Mouse (Mus musculus) neural tube, embryonic 14.5 days (tissue): ENCODE results near the gene Ccni. TPM values are rescaled to one million over a fixed set of nuclear protein-coding genes. Genes with fewer than 3 reads are reported as not detected.

ENCODE experiments used
- ATAC-seq: fragments of 200-750 bp; cut with Nextera tagmentation; 2 replicates; pipeline ENCODE4 v1.8.0; 2017; ENCODE audit warnings: low read depth, mild to moderate bottlenecking, moderate TSS enrichment, moderate library complexity
- H3K27ac ChIP-seq: fragments of 300-500 bp; sonication (generic); 2 replicates; pipeline ENCODE4 v1.5.1; 2014; ENCODE audit warnings: low read depth, mild to moderate bottlenecking, control low read depth, low read length, moderate library complexity, mixed read lengths
- H3K27me3 ChIP-seq: fragments of 300-500 bp; sonication (generic); 2 replicates; pipeline ENCODE4 v1.6.1; 2014; ENCODE audit warnings: low read length; ENCODE audit not compliant: control insufficient read depth, insufficient read depth
- H3K36me3 ChIP-seq: fragments of 300-500 bp; sonication (generic); 2 replicates; pipeline ENCODE4 v1.6.1; 2014; ENCODE audit warnings: low read length, mixed read lengths; ENCODE audit not compliant: control insufficient read depth, insufficient read depth
- H3K4me1 ChIP-seq: fragments of 300-500 bp; sonication (generic); 2 replicates; pipeline ENCODE4 v1.6.1; 2014; ENCODE audit warnings: low read length; ENCODE audit not compliant: control insufficient read depth, insufficient read depth
- H3K4me2 ChIP-seq: fragments of 300-500 bp; sonication (generic); 2 replicates; pipeline ENCODE4 v1.6.1; 2014; ENCODE audit warnings: mild to moderate bottlenecking, low read depth, low read length, control low read depth
- H3K4me3 ChIP-seq: fragments of 300-500 bp; sonication (generic); 2 replicates; pipeline ENCODE4 v1.5.1; 2014; ENCODE audit warnings: low read depth, low read length, control low read depth, mixed read lengths
- H3K9ac ChIP-seq: fragments of 300-500 bp; sonication (generic); replicated peaks from 2 replicates; pipeline ENCODE4 v1.6.1; 2014; ENCODE audit warnings: low read depth, mild to moderate bottlenecking, control low read depth, low read length, mixed read lengths
- H3K9me3 ChIP-seq: fragments of 300-500 bp; sonication (generic); 2 replicates; pipeline ENCODE4 v1.6.1; 2016; ENCODE audit warnings: low read length; ENCODE audit not compliant: control insufficient read depth
- WGBS: fragments of 180-500 bp; shearing (Covaris S2); extraction: QIAGEN DNeasy Blood & Tissue Kit; methylation state at CpG from one replicate; pipeline ENCODE4 v1.1.7; 2014; 5-methylcytosine and 5-hydroxymethylcytosine counted together
- polyA plus RNA-seq: library from polyadenylated mRNA; unstranded; fragments of >200 nt; fragmentation: Nextera tagmentation; extraction: Ambion mirVana; gene quantifications from 2 replicates; pipeline ENCODE4 v1.2.1, GENCODE M21; 2014

Ccni gene
- polyA plus RNA-seq, 1 experiment from 2014 or later, result 145 TPM

GRCm38 (mm10) chr5:93151985-93152384, 54.3 kb downstream of the Ccni start:
- ATAC-seq, result no peak
- peaks cover 15% of the 10 kb centered on the region; the same call in 1 of the 2 replicates for H3K36me3 ChIP-seq
- H3K27ac ChIP-seq, result no peak overlapping the region
- no peaks in the 10 kb centered on the region for H3K9me3 ChIP-seq
- 75% methylated on average over 6 of the region's 6 CpGs for WGBS
- H3K4me1 ChIP-seq, result no peaks in the 10 kb centered on the region; the same call in 1 of the 2 replicates
- no peaks in the 10 kb centered on the region for H3K27me3 ChIP-seq
- H3K4me2 ChIP-seq, result no peak overlapping the region
- H3K4me3 ChIP-seq, result no peak overlapping the region
- no peak overlapping the region for H3K9ac ChIP-seq

- Histone ChIP-seq H3K9me3 (no peaks in the 10 kb centered on the region), H3K4me3 (no peak overlapping the region), H3K27ac (no peak overlapping the region), H3K9ac (no peak overlapping the region), H3K36me3 (no peaks in the 10 kb centered on the region), H3K27me3 (no peaks in the 10 kb centered on the region), H3K4me2 (no peak overlapping the region), H3K4me1 (peaks cover 7% of the 10 kb centered on the region; the same call in 1 of the 2 replicates)
- no peak for ATAC-seq
- WGBS, result 83% methylated on average over 12 of the region's 12 CpGs
Measured at GRCm38 (mm10) chr5:93149969-93150777, 56.1 kb downstream of the Ccni start.

GRCm38 (mm10) chr5:93145504-93145903, 60.8 kb downstream of the Ccni start:
- Histone ChIP-seq H3K4me3 (no peak overlapping the region), H3K36me3 (no peaks in the 10 kb centered on the region), H3K9me3 (no peaks in the 10 kb centered on the region), H3K4me1 (peaks cover 13% of the 10 kb centered on the region; the same call in 1 of the 2 replicates), H3K9ac (no peak overlapping the region), H3K27me3 (no peaks in the 10 kb centered on the region), H3K27ac (no peak overlapping the region), H3K4me2 (no peak overlapping the region)
- 59% methylated on average over 6 of the region's 6 CpGs for WGBS
- ATAC-seq, result no peak

- 15% methylated on average over 5 of the region's 5 CpGs for WGBS
- no peak for ATAC-seq
- Histone ChIP-seq H3K36me3 (no peaks in the 10 kb centered on the region), H3K4me1 (peaks cover 13% of the 10 kb centered on the region; the same call in 1 of the 2 replicates), H3K27me3 (no peaks in the 10 kb centered on the region), H3K4me3 (no peak overlapping the region), H3K9me3 (no peaks in the 10 kb centered on the region), H3K27ac (peak overlapping the region; percentile 22; the same call in 1 of the 2 replicates), H3K4me2 (no peak overlapping the region), H3K9ac (no peak overlapping the region)
Measured at GRCm38 (mm10) chr5:93144874-93145273, 61.4 kb downstream of the Ccni start.

- no peak for ATAC-seq
- 65% methylated on average over 12 of the region's 12 CpGs for WGBS
- no peak overlapping the region for H3K4me2 ChIP-seq
- H3K27ac ChIP-seq, result no peak overlapping the region
- peaks cover 13% of the 10 kb centered on the region; the same call in 1 of the 2 replicates for H3K4me1 ChIP-seq
- no peaks in the 10 kb centered on the region for H3K36me3 ChIP-seq
- no peaks in the 10 kb centered on the region for H3K27me3 ChIP-seq
- H3K9ac ChIP-seq, result no peak overlapping the region
- H3K9me3 ChIP-seq, result no peaks in the 10 kb centered on the region
- no peak overlapping the region for H3K4me3 ChIP-seq
Measured at GRCm38 (mm10) chr5:93143360-93144091, 62.8 kb downstream of the Ccni start.

- WGBS, result 88% methylated on average over 5 of the region's 5 CpGs
- no peak overlapping the region for H3K4me3 ChIP-seq
- ATAC-seq, result no peak
- H3K9me3 ChIP-seq, result no peaks in the 10 kb centered on the region
- H3K27ac ChIP-seq, result no peak overlapping the region
- peaks cover 10% of the 10 kb centered on the region; the same call in 1 of the 2 replicates for H3K4me1 ChIP-seq
- no peak overlapping the region for H3K9ac ChIP-seq
- no peaks in the 10 kb centered on the region for H3K27me3 ChIP-seq
- H3K4me2 ChIP-seq, result no peak overlapping the region
- H3K36me3 ChIP-seq, result no peaks in the 10 kb centered on the region
Measured at GRCm38 (mm10) chr5:93140747-93141146, 65.5 kb downstream of the Ccni start.

DNA sequence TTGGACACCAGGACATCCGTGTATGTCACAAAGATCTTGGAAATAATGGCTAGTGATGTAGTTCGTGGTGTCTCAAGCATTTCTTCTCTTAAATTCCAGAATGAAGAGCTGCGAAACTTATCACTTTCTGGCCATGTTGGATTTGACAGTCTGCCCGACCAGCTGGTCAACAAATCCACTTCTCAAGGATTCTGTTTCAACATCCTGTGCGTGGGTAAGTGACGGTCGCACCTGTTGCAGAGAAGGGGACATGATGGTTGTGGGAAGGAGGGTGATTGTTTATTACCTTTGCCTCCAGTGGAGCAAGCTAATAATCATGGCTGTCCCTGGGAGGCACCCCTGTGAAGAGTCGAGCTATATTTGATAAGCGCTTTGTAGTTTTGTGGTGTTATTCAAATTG, 66.9 kb downstream of the Ccni start:
- 94% methylated on average over 9 of the region's 9 CpGs for WGBS
- Histone ChIP-seq H3K4me3 (no peak overlapping the region), H3K9me3 (no peaks in the 10 kb centered on the region), H3K27me3 (no peaks in the 10 kb centered on the region), H3K36me3 (no peaks in the 10 kb centered on the region), H3K9ac (no peak overlapping the region), H3K27ac (no peak overlapping the region), H3K4me1 (peaks cover 3% of the 10 kb centered on the region), H3K4me2 (no peak overlapping the region)
- ATAC-seq, result no peak

- H3K27ac ChIP-seq, result no peak overlapping the region
Measured at GRCm38 (mm10) chr5:93136956-93137586, 69.2 kb downstream of the Ccni start.

More at GRCm38 (mm10) chr5:93136956-93137586, 69.2 kb downstream of the Ccni start:
- WGBS, result 77% methylated on average over 5 of the region's 5 CpGs
- H3K9me3 ChIP-seq, result no peaks in the 10 kb centered on the region
- no peaks in the 10 kb centered on the region for H3K27me3 ChIP-seq
- no peak overlapping the region for H3K4me2 ChIP-seq
- no peak overlapping the region for H3K9ac ChIP-seq
- no peaks in the 10 kb centered on the region for H3K36me3 ChIP-seq
- H3K4me3 ChIP-seq, result no peak overlapping the region
- peaks cover 18% of the 10 kb centered on the region for H3K4me1 ChIP-seq
- no peak for ATAC-seq
